ENCODE assay signal across 18 mouse cellular contexts in the genomic region with DNA sequence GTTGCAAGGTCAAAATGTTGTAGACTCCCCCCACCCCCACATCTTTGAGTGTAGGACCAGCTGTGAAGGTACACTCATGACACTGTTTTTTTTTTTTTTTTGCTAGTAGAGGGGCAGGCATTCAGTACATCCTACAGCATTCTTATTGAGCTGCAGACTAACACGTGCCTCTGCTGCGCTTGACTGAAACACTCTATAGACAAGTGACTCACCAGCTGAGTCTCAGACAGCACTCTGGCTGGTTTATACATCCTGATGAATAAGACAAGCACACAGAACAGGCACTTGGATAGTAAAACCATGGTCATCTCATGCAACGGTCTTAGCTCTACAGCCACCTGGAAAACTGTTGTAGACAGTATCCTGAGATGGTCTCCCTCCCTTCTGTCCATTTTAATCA.
DNase-seq lines count a peak whose midpoint lies in the region; ATAC-seq and TF ChIP-seq lines count a peak whose summit lies in the region.
"Had no signal": no experiment of that assay in that cellular context is flagged by ENCODE, and none has a peak within 500 bp of the region (broad histone marks: within the 10 kb centered on the region; RNA-seq: fewer than 3 reads in every experiment).

No protein-coding gene starts in this region.

- no peak overlapping the region for H3K27ac ChIP-seq in midbrain, embryonic 11.5 days (ENCODE audit: low read depth, low read length)
- no peak overlapping the region for H3K27ac ChIP-seq in midbrain, embryonic 10.5 days (replicated peaks)
- H3K27ac ChIP-seq: embryonic facial prominence, embryonic 10.5 days; embryonic facial prominence, embryonic 12.5 days; forebrain, embryonic 13.5 days; forebrain, embryonic 15.5 days had no signal

- no peaks in the 10 kb centered on the region for H3K9me3 ChIP-seq in midbrain, embryonic 11.5 days (ENCODE audit: control insufficient read depth, low read length)
- no peaks in the 10 kb centered on the region for H3K9me3 ChIP-seq in midbrain, embryonic 10.5 days (replicated peaks)
- H3K9me3 ChIP-seq: embryonic facial prominence, embryonic 10.5 days; embryonic facial prominence, embryonic 12.5 days; forebrain, embryonic 15.5 days had no signal

- no peak overlapping the region for H3K4me2 ChIP-seq in midbrain, embryonic 11.5 days
- H3K4me2 ChIP-seq: embryonic facial prominence, embryonic 12.5 days; forebrain, embryonic 13.5 days; forebrain, embryonic 15.5 days had no signal

- WGBS in midbrain, embryonic 11.5 days = 96% methylated on average over 3 of the region's 3 CpGs
- 94% methylated on average over 3 of the region's 3 CpGs for WGBS in midbrain, embryonic 10.5 days

- no peaks in the 10 kb centered on the region for H3K27me3 ChIP-seq in midbrain, embryonic 11.5 days (ENCODE audit: control insufficient read depth, insufficient read depth, low read length)
- H3K27me3 ChIP-seq in midbrain, embryonic 10.5 days (ENCODE audit: low read depth, poor library complexity, severe bottlenecking) = no peaks in the 10 kb centered on the region
- H3K27me3 ChIP-seq in Patski = no peaks in the 10 kb centered on the region
- H3K27me3 ChIP-seq: embryonic facial prominence, embryonic 12.5 days; forebrain, embryonic 13.5 days; forebrain, embryonic 15.5 days had no signal

- H3K4me3 ChIP-seq in midbrain, embryonic 11.5 days (ENCODE audit: low read depth, low read length) = no peak overlapping the region
- H3K4me3 ChIP-seq in midbrain, embryonic 10.5 days = no peak overlapping the region
- H3K4me3 ChIP-seq: embryonic facial prominence, embryonic 10.5 days; embryonic facial prominence, embryonic 12.5 days; forebrain, embryonic 13.5 days; forebrain, embryonic 15.5 days had no signal

- peaks cover 11% of the 10 kb centered on the region; the same call in 1 of the 2 replicates for H3K4me1 ChIP-seq in midbrain, embryonic 11.5 days (ENCODE audit: control insufficient read depth, insufficient read depth, low read length)
- peaks cover 23% of the 10 kb centered on the region for H3K4me1 ChIP-seq in midbrain, embryonic 10.5 days

- no peak overlapping the region for H3K9ac ChIP-seq in midbrain, embryonic 11.5 days (ENCODE audit: low read length)
- H3K9ac ChIP-seq: embryonic facial prominence, embryonic 12.5 days; forebrain, embryonic 13.5 days; forebrain, embryonic 15.5 days; forebrain, postnatal 0 days had no signal

- DNase-seq in midbrain, embryonic 11.5 days (ENCODE audit: low spot score, missing footprints) = peak; percentile 21
- no peak for DNase-seq in midbrain, embryonic 10.5 days (ENCODE audit: low spot score)
- DNase-seq in Patski (ENCODE audit: low read depth, low spot score) = peak; percentile 30
- no peak for DNase-seq in gastrocnemius, adult 8-10 months (ENCODE audit: low spot score in 2 of 2)
- no peak for DNase-seq in spleen, postnatal 10 days (ENCODE audit: low spot score in 2 of 2)
- DNase-seq: adrenal gland, adult 2 months; adrenal gland, postnatal 10 days; adrenal gland, postnatal 25 days; cerebellum, adult 11-12 months; cerebellum, adult 2 months; cerebellum, adult 9-10 months; cerebellum, postnatal 10 days; cerebellum, postnatal 25 days; forebrain, postnatal 0 days had no signal

- H3K36me3 ChIP-seq in midbrain, embryonic 11.5 days (ENCODE audit: control insufficient read depth, insufficient read depth, low read length) = peaks cover 7% of the 10 kb centered on the region
- peaks cover 16% of the 10 kb centered on the region for H3K36me3 ChIP-seq in midbrain, embryonic 10.5 days

- no peak for ATAC-seq in midbrain, embryonic 11.5 days (ENCODE audit: low FRiP score)
- no peak for ATAC-seq in Patski
- ATAC-seq: forebrain, embryonic 13.5 days; forebrain, embryonic 15.5 days; forebrain, postnatal 0 days had no signal

- in situ Hi-C loops in Patski (cut with MboI; ENCODE audit: low pct_unique_long_range_greater_than_20kb) = no loop called here

- no peak for TF ChIP-seq CTCF in Patski (IDR thresholded peaks at IDR 0.05)

- CTCF ChIA-PET in Patski (lab: Charles Lee) = interaction anchor here (0.7 to 1.8 kb wide), 3 partner anchors 14 to 124 kb away, joined by 3 to 5 read pairs (median 4); no protein-coding TSS in a partner anchor

- POLR2A ChIA-PET in Patski (lab: Charles Lee) = no interaction called here

Comparison
In these comparisons a context has a peak if more than half of its experiments do, and no peak if none do; other contexts are left out.
1. DNase-seq: peak in midbrain, embryonic 11.5 days (single experiment) and Patski (single experiment); none in midbrain, embryonic 10.5 days (single experiment), gastrocnemius, adult 8-10 months (0 of 2) and spleen, postnatal 10 days (0 of 2).